Mouse (Mus musculus): ENCODE measurements around the gene Ube2s.

- TF ChIP-seq CTCF (conservative IDR thresholded peaks at IDR 0.05; ENCODE audit: low read length) (no peak), POU5F1 (IDR thresholded peaks at IDR 0.05; ENCODE audit: borderline replicate concordance, low read length) (no peak)
These were observed 59.4 kb downstream of the Ube2s start, which contains the start of gene Cox6b2 for GRCm38 (mm10) chr7:4752821-4753570.

Data from E14TG2a.4 (cell line).